Mouse (Mus musculus): Measurements from ENCODE around the gene Sbno2.

The Sbno2 gene

GRCm38 (mm10) chr10:80141786-80142529, 36.6 kb upstream of the Sbno2 start:
- peak; percentile 97 to 99 for DNase-seq

- peak; percentile 98 for DNase-seq
These were observed 35.9 kb upstream of the Sbno2 start for GRCm38 (mm10) chr10:80141243-80141642.

- no peak for DNase-seq
These were observed 35.3 kb upstream of the Sbno2 start, which contains the start of gene Cbarp for GRCm38 (mm10) chr10:80140666-80141035. Gene Cbarp, minus strand, starts transcription at chr10:80140835.

GRCm38 (mm10) chr10:80139975-80140665, 34.7 kb upstream of the Sbno2 start:
- no peak for DNase-seq

- DNase-seq: no peak
These were observed 34.0 kb upstream of the Sbno2 start for GRCm38 (mm10) chr10:80139439-80139775.

GRCm38 (mm10) chr10:80138553-80139438, 33.4 kb upstream of the Sbno2 start, which contains the start of gene Atp5d:
Gene Atp5d, plus strand, starts transcription at chr10:80138632.
- peak; percentile 63 to 83 for DNase-seq

GRCm38 (mm10) chr10:80137626-80138552, 32.5 kb upstream of the Sbno2 start:
- no peak for DNase-seq

GRCm38 (mm10) chr10:80136952-80137625, 31.7 kb upstream of the Sbno2 start:
- peak in 1 of 2 experiments; percentile 17 for DNase-seq

- DNase-seq: no peak
These were observed 31.0 kb upstream of the Sbno2 start for GRCm38 (mm10) chr10:80136179-80136951.

GRCm38 (mm10) chr10:80135641-80136040, 30.3 kb upstream of the Sbno2 start:
- DNase-seq: no peak

GRCm38 (mm10) chr10:80135161-80135560, 29.8 kb upstream of the Sbno2 start:
- DNase-seq: no peak

GRCm38 (mm10) chr10:80134421-80134820, 29.1 kb upstream of the Sbno2 start:
- peak in 1 of 2 experiments; percentile 50 for DNase-seq

GRCm38 (mm10) chr10:80133226-80133849, 28.0 kb upstream of the Sbno2 start:
- DNase-seq: peak in 1 of 2 experiments; percentile 56

- no peak for DNase-seq
These were observed 26.6 kb upstream of the Sbno2 start for GRCm38 (mm10) chr10:80131952-80132350.

- DNase-seq: no peak
These were observed 26.1 kb upstream of the Sbno2 start for GRCm38 (mm10) chr10:80131316-80131951.

GRCm38 (mm10) chr10:80130403-80131031, 25.1 kb upstream of the Sbno2 start:
- peak; percentile 79 to 82 for DNase-seq

GRCm38 (mm10) chr10:80129846-80130245, 24.5 kb upstream of the Sbno2 start:
- no peak for DNase-seq

GRCm38 (mm10) chr10:80127920-80128319, 22.5 kb upstream of the Sbno2 start:
- DNase-seq: no peak

GRCm38 (mm10) chr10:80123932-80124562, 18.7 kb upstream of the Sbno2 start:
- no peak for DNase-seq

Measured in kidney, postnatal 36 days (tissue).